Mouse (Mus musculus) ES-E14 (cell line): ENCODE data around the gene Lamc1. TPM values are rescaled to one million over a fixed set of nuclear protein-coding genes. Genes with fewer than 3 reads are reported as not detected.

Experiments used
- DNase-seq: peaks from one replicate; pipeline ENCODE4 v3.0.0-alpha.2; 2013; ENCODE audit warnings: low read depth, low spot score
- H3K27ac ChIP-seq: 2 replicates; pipeline ENCODE4 v1.5.1; 2012; ENCODE audit warnings: low read depth, mild to moderate bottlenecking, low read length, moderate library complexity, mixed read lengths; ENCODE audit not compliant: poor library complexity, insufficient read depth, severe bottlenecking
- H3K36me3 ChIP-seq: 2 replicates; pipeline ENCODE4 v1.6.1; 2012; ENCODE audit warnings: mild to moderate bottlenecking, low read length, moderate library complexity, mixed read lengths; ENCODE audit not compliant: control insufficient read depth, poor library complexity, insufficient read depth, severe bottlenecking
- H3K4me1 ChIP-seq, 2 experiments: fragments of 150-350 bp in 1 of 2; sonication (generic) in 1 of 2; 2 replicates each; pipeline ENCODE4 v1.6.1; 2012; ENCODE audit warnings: low read length in 2 of 2, mild to moderate bottlenecking in 1 of 2, mixed read lengths in 1 of 2; ENCODE audit not compliant: control insufficient read depth in 2 of 2, insufficient read depth in 2 of 2, poor library complexity in 1 of 2
- H3K4me3 ChIP-seq, 2 experiments: fragments of 150-350 bp in 1 of 2; sonication (generic) in 1 of 2; 2 replicates each; pipeline ENCODE4 v1.5.1; 2012; ENCODE audit warnings: low read length in 2 of 2, low read depth in 1 of 2, mild to moderate bottlenecking in 1 of 2, mixed read lengths in 1 of 2; ENCODE audit not compliant: insufficient read depth in 1 of 2, poor library complexity in 1 of 2, severe bottlenecking in 1 of 2
- H3K9ac ChIP-seq: 2 replicates; pipeline ENCODE4 v1.6.1; 2012; ENCODE audit warnings: low read depth, mild to moderate bottlenecking, low read length, mixed read lengths; ENCODE audit not compliant: poor library complexity, insufficient read depth, severe bottlenecking
- H3K9me3 ChIP-seq: fragments of 150-350 bp; sonication (generic); 2 replicates; pipeline ENCODE4 v1.6.1; 2012; ENCODE audit warnings: low read depth, mild to moderate bottlenecking, low read length; ENCODE audit not compliant: control insufficient read depth, insufficient read depth
- CHD2 ChIP-seq: IDR thresholded peaks from 2 replicates; pipeline ENCODE4 v1.6.1; 2014; ENCODE audit warnings: mild to moderate bottlenecking, low read depth, low read length, inconsistent platforms
- HCFC1 ChIP-seq: IDR thresholded peaks from 2 replicates; pipeline ENCODE4 v1.6.1; 2012; ENCODE audit warnings: low read length, inconsistent platforms, borderline replicate concordance; ENCODE audit not compliant: insufficient read depth
- MAFK ChIP-seq: IDR thresholded peaks from 2 replicates; pipeline ENCODE4 v1.6.1; 2014; ENCODE audit warnings: mild to moderate bottlenecking, low read depth, low read length, inconsistent platforms; ENCODE audit not compliant: insufficient read depth
- ZC3H11A ChIP-seq: IDR thresholded peaks from 2 replicates; pipeline ENCODE4 v1.6.1; 2012; ENCODE audit warnings: low read depth, mild to moderate bottlenecking, inconsistent platforms, low read length, borderline replicate concordance
- ZNF384 ChIP-seq: IDR thresholded peaks from 2 replicates; pipeline ENCODE4 v1.6.1; 2012; ENCODE audit warnings: low read depth, low read length, inconsistent platforms
- in situ Hi-C, 2 experiments: fragments of 600-800 bp; cut with MboI; formaldehyde crosslinking; loops; one replicate each; pipeline ENCODE4 v1.15.1; 2025; ENCODE audit warnings: low sequenced_read_pairs in 2 of 2, inconsistent platforms in 1 of 2; ENCODE audit not compliant: unreplicated experiment in 2 of 2
- total RNA-seq: library from RNA; depleted of rRNA; stranded (reverse); fragments of 300-350 nt; gene quantifications from 2 replicates; pipeline ENCODE4 v1.2.3, GENCODE M21; 2012; rRNA removed

Lamc1 gene
- total RNA-seq: 313 and 410 TPM in 2 replicates

DNA sequence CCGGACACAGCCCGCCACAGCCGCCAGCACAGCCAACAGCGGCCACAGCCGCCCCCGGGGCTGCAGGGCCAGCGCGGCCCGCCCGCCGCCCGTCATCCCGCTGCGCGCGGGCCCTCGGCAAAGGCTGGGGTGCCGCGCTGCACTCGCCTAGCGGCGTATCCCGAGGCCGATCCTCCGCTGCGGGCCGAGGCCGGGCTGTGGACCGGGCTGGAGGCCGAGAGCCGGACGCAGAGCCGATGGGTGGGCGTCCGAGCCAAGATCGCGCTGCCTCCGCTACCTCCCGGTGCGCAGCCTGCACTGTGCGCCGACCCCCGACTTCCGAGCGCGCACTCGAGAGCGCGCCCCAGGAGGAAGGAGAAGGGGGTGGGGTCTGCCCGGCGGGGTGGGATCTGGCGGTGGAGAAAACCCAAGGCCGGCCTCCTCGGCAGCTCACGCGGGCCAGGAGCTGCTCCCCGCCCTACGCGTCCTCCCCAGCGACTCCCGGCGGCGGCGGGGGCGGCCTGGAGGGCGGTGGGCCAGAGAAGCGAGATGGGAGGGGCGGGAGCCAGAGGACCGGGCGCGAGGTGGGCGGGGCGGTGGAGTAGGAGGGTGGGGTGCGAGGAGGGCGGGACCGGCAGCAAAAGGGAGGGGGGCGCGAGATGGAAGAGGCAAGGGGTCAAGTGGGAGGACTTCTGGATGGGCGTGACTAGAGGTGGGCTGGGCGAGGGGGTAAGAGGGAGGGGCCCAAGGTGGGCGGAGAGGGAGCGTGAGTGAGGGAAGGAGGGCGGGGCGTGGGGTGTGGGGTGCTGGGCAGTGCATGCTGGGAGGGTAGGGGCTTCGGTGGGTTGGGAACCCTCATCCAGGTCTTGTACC is at the start of gene Lamc1:
Lamc1 (minus strand) TSS at position 343 of the 852 bp plus-strand sequence.
- H3K9me3 ChIP-seq: no peaks in the 10 kb centered on the region
- peak within 1 kb of the TSS; percentile 45 for H3K27ac ChIP-seq
- in situ Hi-C loops: no loop called here
- peak within 1 kb of the TSS; percentile 85 to 91 for H3K4me3 ChIP-seq
- peak within 1 kb of the TSS; percentile 80 for H3K9ac ChIP-seq
- DNase-seq: peak; percentile 98
- TF ChIP-seq CHD2: no peak
- TF ChIP-seq ZNF384: no peak
- TF ChIP-seq ZC3H11A: no peak
- peak; percentile 32; the same call in 1 of the 2 replicates for TF ChIP-seq HCFC1
- no peaks in the 10 kb centered on the region for H3K36me3 ChIP-seq
- peaks cover 8% of the 10 kb centered on the region in 2 experiments; a peak in 3 of 4 replicates for H3K4me1 ChIP-seq

DNA sequence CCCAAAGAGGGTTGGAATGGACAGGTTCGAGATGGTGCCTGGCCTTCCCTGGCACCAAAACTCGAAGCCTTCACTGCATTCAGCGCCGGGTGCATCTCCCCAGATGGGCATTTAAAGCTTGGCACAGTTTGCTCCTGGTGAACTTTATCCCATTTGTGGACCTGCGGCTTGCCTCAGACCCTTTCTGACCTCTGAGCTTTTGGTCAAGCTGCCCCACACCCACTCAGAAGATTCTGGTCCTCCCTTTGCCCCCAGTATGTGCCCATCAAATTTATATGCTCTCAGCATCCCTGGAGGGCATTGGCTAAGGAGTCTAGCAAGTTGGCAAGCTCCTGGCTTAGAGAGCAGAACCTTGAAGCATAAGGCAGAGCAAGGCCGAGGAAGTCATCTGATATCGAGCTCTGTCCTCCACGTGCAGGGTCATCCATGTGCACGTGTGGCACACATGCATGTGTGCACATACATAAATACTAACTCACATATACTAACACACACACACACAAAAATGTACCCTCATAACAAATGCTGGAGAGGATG is 48.2 kb upstream of the Lamc1 start:
- Histone ChIP-seq H3K36me3 (no peaks in the 10 kb centered on the region), H3K9ac (no peak overlapping the region), H3K4me3 (no peak overlapping the region), H3K4me1 (peaks cover 7 to 13% of the 10 kb centered on the region in 2 experiments; a peak in 2 of 4 replicates), H3K9me3 (no peaks in the 10 kb centered on the region), H3K27ac (no peak overlapping the region)
- TF ChIP-seq ZC3H11A (no peak), HCFC1 (no peak), MAFK (no peak), CHD2 (no peak), ZNF384 (no peak)
- no peak for DNase-seq
- in situ Hi-C loops: loop anchor here (25.0 kb wide), 1 partner anchor 594 kb away; no protein-coding TSS in a partner anchor

DNA sequence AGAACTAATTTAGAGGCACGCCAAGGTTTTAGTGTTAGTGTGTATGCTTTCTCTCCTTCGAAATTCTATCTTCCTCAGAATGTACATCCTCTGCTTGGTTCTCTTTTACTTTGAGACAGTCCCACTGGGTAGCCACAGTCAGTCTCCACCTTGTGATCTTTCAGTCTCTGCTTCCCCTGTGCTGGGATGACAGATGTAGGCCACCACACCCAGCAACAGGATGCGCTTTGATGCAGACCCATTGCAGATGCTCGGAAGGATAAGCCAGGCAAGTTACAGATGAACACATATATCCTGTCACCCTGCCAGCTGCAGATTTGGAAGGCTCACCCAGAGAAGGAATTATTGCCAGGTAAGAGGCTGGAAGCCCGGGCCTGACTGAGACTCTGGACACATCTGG is 47.2 kb upstream of the Lamc1 start:
- H3K9me3 ChIP-seq: no peaks in the 10 kb centered on the region
- no peak overlapping the region for H3K9ac ChIP-seq
- no peak overlapping the region for H3K27ac ChIP-seq
- peaks cover 8 to 14% of the 10 kb centered on the region in 2 experiments; a peak in 3 of 4 replicates for H3K4me1 ChIP-seq
- no peaks in the 10 kb centered on the region for H3K36me3 ChIP-seq
- in situ Hi-C loops: loop anchor here (25.0 kb wide), 1 partner anchor 593 kb away; no protein-coding TSS in a partner anchor
- no peak overlapping the region for H3K4me3 ChIP-seq
- TF ChIP-seq HCFC1: no peak
- no peak for TF ChIP-seq ZNF384
- TF ChIP-seq CHD2: no peak
- no peak for TF ChIP-seq ZC3H11A
- TF ChIP-seq MAFK: no peak
- no peak for DNase-seq

DNA sequence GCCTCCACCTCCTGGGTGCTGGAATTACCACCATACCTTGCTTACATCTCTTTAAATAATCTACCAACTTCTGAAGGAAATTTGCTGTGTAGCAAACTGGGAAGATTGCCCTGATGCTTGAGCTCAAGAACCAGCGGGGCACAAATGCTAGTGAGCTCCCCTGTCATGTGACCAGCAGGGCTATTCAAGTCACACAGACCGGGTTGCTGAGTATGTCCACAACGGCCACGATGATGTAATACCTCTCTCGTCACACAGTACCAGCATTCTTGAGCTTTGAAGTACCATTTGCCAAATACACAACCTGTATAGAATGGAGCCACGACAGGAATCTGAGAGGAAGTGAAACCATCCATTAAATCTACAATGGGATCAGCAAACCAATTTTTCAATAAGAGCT is 46.0 kb upstream of the Lamc1 start:
- no peak overlapping the region for H3K4me3 ChIP-seq
- no peak for DNase-seq
- H3K9ac ChIP-seq: no peak overlapping the region
- peaks cover 9 to 19% of the 10 kb centered on the region in 2 experiments; a peak in 3 of 4 replicates for H3K4me1 ChIP-seq
- in situ Hi-C loops: loop anchor here (25.0 kb wide), 1 partner anchor 591 kb away; no protein-coding TSS in a partner anchor
- no peaks in the 10 kb centered on the region for H3K9me3 ChIP-seq
- no peaks in the 10 kb centered on the region for H3K36me3 ChIP-seq
- no peak for TF ChIP-seq ZNF384
- TF ChIP-seq MAFK: no peak
- no peak for TF ChIP-seq CHD2
- TF ChIP-seq ZC3H11A: no peak
- no peak for TF ChIP-seq HCFC1
- no peak overlapping the region for H3K27ac ChIP-seq
